Mouse (Mus musculus): ENCODE results near the gene Dars2.
A peak's percentile ranks its signal among the peaks of the same experiment; 100 is the strongest.

Dars2 gene

GRCm38 (mm10) chr1:161070352-161071271 is at the start of gene Dars2, which contains the start of gene Cenpl:
Dars2 (minus strand) TSS chr1:161070658.
Cenpl (plus strand) TSS chr1:161070713.
- DNase-seq (ENCODE audit: low spot score): peak; percentile 97

DNA sequence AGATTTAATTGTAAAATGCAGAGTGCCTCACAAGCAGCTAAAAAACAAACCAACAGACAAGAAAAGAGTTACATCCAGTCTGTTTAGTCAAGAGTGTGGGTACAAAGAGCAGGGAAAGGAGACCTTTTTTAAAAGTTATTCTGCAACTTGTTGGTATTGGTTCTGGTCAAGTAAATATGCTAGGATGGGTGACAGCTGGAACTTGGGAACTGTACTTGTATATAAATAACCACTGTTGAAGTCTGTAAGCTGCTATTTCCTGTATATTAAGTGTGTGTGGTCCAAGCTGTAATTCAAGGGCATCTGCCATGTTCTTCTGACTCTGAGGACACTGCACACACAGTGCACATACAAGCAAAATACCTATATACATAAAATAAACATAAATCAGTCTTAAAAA is 44.1 kb upstream of the Dars2 start:
- DNase-seq (ENCODE audit: low spot score): no peak

DNA sequence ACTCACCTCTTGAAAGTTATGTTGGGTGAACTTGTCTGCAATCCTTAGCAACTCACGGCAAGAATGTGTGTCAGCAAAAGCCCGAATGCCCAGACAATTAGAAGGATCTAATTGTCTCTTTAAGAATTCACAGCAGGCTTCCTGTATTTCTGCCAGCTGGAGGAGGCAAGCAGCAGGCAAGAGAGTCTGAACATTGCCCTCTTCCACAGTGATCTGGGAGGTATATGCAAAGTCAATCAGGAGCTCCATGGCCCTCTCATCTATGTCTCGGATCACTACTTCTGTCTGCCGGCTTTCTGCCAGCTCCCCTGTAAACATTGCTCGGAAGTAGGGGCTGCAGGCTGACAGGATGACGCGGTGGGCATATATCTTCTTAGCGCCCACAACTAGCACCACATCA is 38.8 kb upstream of the Dars2 start:
- DNase-seq (ENCODE audit: low spot score): no peak

DNA sequence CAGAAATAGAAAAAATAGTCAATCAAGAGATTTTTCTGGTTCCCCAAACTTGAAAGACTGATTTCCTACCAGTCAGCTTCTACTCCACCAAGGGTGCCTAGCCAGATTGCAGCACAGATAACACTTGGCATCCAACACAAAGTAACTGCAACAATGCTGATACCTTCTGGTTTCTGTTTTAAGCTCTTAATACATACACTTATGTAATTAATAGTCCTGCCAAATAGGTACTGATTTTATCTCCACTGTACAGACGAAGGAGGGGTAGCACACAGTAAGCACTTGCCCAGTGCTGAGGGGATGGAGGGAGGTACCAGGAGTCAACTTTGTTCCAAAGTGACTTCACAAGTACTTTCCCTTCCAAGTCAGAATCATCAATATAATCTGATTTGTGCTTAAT is 33.4 kb upstream of the Dars2 start:
- no peak for DNase-seq (ENCODE audit: low spot score)

- DNase-seq (ENCODE audit: low spot score): no peak
Measured at GRCm38 (mm10) chr1:161099721-161100405, 29.4 kb upstream of the Dars2 start.

DNA sequence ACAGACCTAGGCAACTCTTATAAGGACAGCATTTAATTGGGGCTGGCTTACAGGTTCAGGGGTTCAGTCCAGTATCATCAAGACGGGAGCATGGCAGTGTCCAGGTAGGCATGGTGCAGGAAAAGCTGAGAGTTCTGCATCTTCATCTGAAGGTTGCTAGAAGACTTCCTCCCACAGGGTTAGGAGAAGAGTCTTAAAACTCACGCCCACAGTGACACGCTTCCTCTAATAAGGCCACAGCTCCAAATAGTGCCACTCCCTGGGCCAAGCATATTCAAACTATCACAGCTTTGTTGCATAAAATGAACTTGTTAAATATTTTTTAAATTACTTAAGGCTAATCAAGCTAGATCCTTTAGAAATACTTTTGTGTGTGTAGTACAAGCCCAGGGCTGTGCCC is 6.8 kb upstream of the Dars2 start:
- DNase-seq (ENCODE audit: low spot score): no peak

- DNase-seq (ENCODE audit: low spot score): no peak
Measured at GRCm38 (mm10) chr1:161076238-161076637, 5.8 kb upstream of the Dars2 start.

DNA sequence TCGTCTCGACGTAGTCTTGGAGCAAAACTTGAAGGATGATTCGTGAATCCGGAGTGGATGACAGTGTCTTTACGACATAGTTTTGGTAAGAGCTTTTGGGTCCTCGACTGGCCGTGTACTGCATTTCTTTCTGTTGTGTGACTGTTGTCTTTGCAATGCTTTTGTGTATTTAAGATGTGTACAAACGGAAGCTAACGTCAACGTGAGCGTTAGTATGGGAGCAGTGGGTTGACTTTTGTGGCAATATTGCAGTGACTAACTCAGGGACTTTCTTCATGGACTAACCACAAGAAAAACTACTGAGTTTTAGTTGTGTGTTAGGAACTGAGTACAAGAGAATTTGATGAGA is 788 bp upstream of the Dars2 start:
- DNase-seq (ENCODE audit: low spot score): no peak

GRCm38 (mm10) chr1:161063351-161063750 is 7.1 kb downstream of the Dars2 start:
- no peak for DNase-seq (ENCODE audit: low spot score)

DNA sequence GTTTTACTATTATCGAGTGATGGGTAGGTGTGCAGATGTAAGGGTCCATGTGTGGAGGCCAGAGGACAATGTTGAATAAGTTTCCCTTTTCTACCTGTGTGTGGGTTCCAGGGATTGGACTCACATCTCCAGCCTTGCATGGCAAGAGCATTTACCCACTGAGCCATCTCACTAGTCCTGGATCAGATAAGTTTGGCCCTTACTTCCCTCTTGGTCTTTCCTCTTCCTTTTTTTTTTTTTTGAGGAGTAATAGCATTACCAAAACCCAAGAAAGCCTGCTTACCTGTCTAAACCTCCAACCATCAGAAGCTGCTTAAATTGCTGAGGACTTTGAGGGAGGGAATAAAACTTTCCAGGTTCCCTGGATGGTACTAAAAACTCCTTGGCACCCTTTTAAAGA is 13.3 kb downstream of the Dars2 start:
- no peak for DNase-seq (ENCODE audit: low spot score)

GRCm38 (mm10) chr1:161046972-161047371 is 23.5 kb downstream of the Dars2 start:
- no peak for DNase-seq (ENCODE audit: low spot score)

- DNase-seq (ENCODE audit: low spot score): no peak
Measured at GRCm38 (mm10) chr1:161041261-161042020, 29.0 kb downstream of the Dars2 start.

GRCm38 (mm10) chr1:161040855-161041254 is 29.6 kb downstream of the Dars2 start:
- no peak for DNase-seq (ENCODE audit: low spot score)

GRCm38 (mm10) chr1:161040426-161040770 is 30.1 kb downstream of the Dars2 start:
- no peak for DNase-seq (ENCODE audit: low spot score)

DNA sequence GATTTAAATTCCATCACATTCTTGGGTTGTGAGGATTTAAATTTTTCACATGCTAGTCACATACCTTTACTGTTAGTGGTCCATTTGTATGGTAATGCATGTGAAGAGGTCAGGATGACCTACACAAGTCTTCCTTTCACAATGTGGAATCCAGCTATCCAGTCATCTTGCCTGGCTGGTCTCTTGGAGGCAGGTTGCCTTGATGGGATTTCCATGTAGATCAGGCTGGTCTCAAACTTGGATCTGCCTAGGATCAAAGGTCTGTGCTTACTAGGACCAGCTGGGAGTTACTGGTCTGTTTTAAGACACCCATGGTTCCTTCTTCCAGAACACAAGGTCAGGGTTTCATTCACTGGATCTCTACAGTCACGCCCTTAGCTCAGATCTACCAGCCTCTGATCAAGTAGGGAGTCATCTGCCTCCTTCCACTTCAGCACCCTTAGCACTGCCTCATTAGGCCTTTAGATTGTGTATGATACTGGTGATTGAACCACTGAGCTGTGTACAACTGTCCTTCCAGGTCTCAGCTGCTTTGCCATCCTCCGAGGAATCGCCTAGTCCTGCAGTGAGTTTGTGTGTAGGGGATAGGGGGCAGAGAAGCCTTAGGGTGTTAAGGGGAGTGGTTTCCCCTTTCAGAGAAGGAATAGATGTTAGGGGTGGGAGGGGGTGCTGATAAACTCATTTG is 30.6 kb downstream of the Dars2 start:
- no peak for DNase-seq (ENCODE audit: low spot score)

GRCm38 (mm10) chr1:161038968-161039721 is 31.3 kb downstream of the Dars2 start:
- DNase-seq (ENCODE audit: low spot score): no peak

- no peak for DNase-seq (ENCODE audit: low spot score)
Measured at GRCm38 (mm10) chr1:161038004-161038403, 32.5 kb downstream of the Dars2 start.

DNA sequence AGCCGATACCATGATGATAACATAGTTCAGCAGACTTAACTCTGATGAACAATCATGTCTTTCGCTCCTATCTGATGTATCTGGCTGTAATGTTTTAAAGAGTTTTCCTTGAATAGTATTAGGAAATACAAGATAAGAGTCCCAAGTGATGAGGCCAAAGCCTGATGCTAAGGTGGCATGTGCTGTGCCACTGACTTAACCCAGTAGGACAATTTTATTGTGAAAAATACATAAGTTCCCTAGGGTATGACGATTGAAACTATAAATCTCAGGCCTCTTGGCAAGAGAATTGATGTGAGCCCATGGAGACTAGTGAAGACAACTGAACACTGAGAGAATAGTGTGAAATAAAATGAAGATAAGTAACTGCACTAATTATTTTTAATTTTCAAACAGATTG is 32.9 kb downstream of the Dars2 start:
- no peak for DNase-seq (ENCODE audit: low spot score)

DNA sequence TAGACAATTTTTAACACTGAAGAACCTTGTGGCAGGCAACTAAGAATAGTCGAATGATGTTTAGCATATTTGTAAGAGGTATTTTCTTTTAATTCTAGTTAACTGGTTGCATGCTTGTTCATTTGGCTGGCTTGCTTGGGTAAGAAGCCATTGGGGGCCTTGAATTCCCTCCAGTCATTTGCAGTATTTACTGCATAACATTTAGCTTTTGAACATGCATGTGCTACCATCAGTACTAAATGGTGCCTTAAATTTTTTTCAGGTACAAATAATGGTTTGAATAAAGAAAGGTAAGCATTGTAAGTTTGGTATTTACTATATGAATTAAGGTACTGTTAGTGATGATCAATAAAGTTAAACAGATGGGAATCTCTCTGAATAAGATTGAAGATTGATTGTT is 33.4 kb downstream of the Dars2 start:
- no peak for DNase-seq (ENCODE audit: low spot score)

GRCm38 (mm10) chr1:161036411-161036841 is 34.0 kb downstream of the Dars2 start:
- no peak for DNase-seq (ENCODE audit: low spot score)

GRCm38 (mm10) chr1:161035786-161036404 is 34.6 kb downstream of the Dars2 start:
- no peak for DNase-seq (ENCODE audit: low spot score)

All from layer of hippocampus, adult 11-12 months (tissue).